Mouse (Mus musculus) heart, embryonic 15.5 days (tissue): Measurements from ENCODE around the gene Slain2. TPM values are rescaled to one million over a fixed set of nuclear protein-coding genes. Genes with fewer than 3 reads are reported as not detected.
"Not testable (repeated sequence)": the region's sequence is repeated elsewhere in the genome, so short reads cannot be mapped to it uniquely, and the experiment has no call there.

Source experiments
- ATAC-seq: fragments of 200-750 bp; cut with Nextera tagmentation; replicated peaks from 2 replicates; pipeline ENCODE4 v1.8.0; 2017; ENCODE audit warnings: low read depth, moderate TSS enrichment; ENCODE audit not compliant: insufficient number of reproducible peaks, insufficient read depth, low FRiP score
- H3K27ac ChIP-seq: fragments of 300-500 bp; sonication (generic); 2 replicates; pipeline ENCODE4 v1.5.1; 2015; ENCODE audit warnings: mild to moderate bottlenecking, inconsistent platforms
- H3K27me3 ChIP-seq: fragments of 300-500 bp; sonication (generic); 2 replicates; pipeline ENCODE4 v1.6.1; 2015; ENCODE audit warnings: inconsistent platforms
- H3K36me3 ChIP-seq: fragments of 300-500 bp; sonication (generic); 2 replicates; pipeline ENCODE4 v1.6.1; 2015; ENCODE audit warnings: mild to moderate bottlenecking, inconsistent platforms
- H3K4me1 ChIP-seq: fragments of 300-500 bp; sonication (generic); replicated peaks from 2 replicates; pipeline ENCODE4 v1.6.1; 2015; ENCODE audit warnings: inconsistent platforms
- H3K4me2 ChIP-seq: fragments of 300-500 bp; sonication (generic); 2 replicates; pipeline ENCODE4 v1.6.1; 2015; ENCODE audit warnings: inconsistent platforms, mild to moderate bottlenecking, moderate library complexity
- H3K4me3 ChIP-seq: fragments of 300-500 bp; sonication (generic); 2 replicates; pipeline ENCODE4 v1.5.1; 2015; ENCODE audit warnings: mild to moderate bottlenecking, inconsistent platforms
- H3K9ac ChIP-seq: fragments of 300-500 bp; sonication (generic); 2 replicates; pipeline ENCODE4 v1.6.1; 2015; ENCODE audit warnings: mild to moderate bottlenecking, inconsistent platforms
- H3K9me3 ChIP-seq: fragments of 300-500 bp; sonication (generic); replicated peaks from 2 replicates; pipeline ENCODE4 v1.6.1; 2016; ENCODE audit warnings: inconsistent platforms
- WGBS: fragments of 180-500 bp; shearing (Covaris S2); methylation state at CpG from one replicate; pipeline ENCODE4 v1.1.7; 2015; ENCODE audit warnings: mixed read lengths; 5-methylcytosine and 5-hydroxymethylcytosine counted together
- polyA plus RNA-seq: library from polyadenylated mRNA; unstranded; fragments of >200 nt; fragmentation: Nextera tagmentation; extraction: Ambion mirVana; gene quantifications from 2 replicates; pipeline ENCODE4 v1.2.1, GENCODE M21; 2015

Slain2 gene
- polyA plus RNA-seq, 1 experiment from 2014 or later = 22.5 TPM

GRCm38 (mm10) chr5:72994424-72994823 lies 80.3 kb downstream of the Slain2 start:
- H3K36me3 ChIP-seq = no peaks in the 10 kb centered on the region
- no peak overlapping the region for H3K27ac ChIP-seq
- H3K4me2 ChIP-seq = no peak overlapping the region
- no peaks in the 10 kb centered on the region for H3K9me3 ChIP-seq
- 80% methylated on average over 8 of the region's 8 CpGs for WGBS
- no peaks in the 10 kb centered on the region for H3K27me3 ChIP-seq
- peaks cover 5% of the 10 kb centered on the region; the same call in 1 of the 2 replicates for H3K4me1 ChIP-seq
- ATAC-seq = no peak
- no peak overlapping the region for H3K4me3 ChIP-seq
- no peak overlapping the region for H3K9ac ChIP-seq

- Histone ChIP-seq H3K36me3 (no peaks in the 10 kb centered on the region), H3K4me2 (no peak overlapping the region), H3K4me1 (peaks cover 3% of the 10 kb centered on the region; the same call in 1 of the 2 replicates), H3K27ac (no peak overlapping the region), H3K9me3 (no peaks in the 10 kb centered on the region), H3K9ac (no peak overlapping the region), H3K27me3 (no peaks in the 10 kb centered on the region), H3K4me3 (no peak overlapping the region)
- 77% methylated on average over 2 of the region's 2 CpGs for WGBS
- ATAC-seq = no peak
These were observed 80.8 kb downstream of the Slain2 start for GRCm38 (mm10) chr5:72994928-72995327.

GRCm38 (mm10) chr5:72995379-72995778 lies 81.3 kb downstream of the Slain2 start:
- ATAC-seq = no peak
- 30% methylated on average over 10 of the region's 10 CpGs for WGBS
- no peak overlapping the region for H3K4me2 ChIP-seq

GRCm38 (mm10) chr5:72998546-72998945 lies 84.4 kb downstream of the Slain2 start:
- ATAC-seq, H3K27me3 ChIP-seq, H3K4me3 ChIP-seq, H3K36me3 ChIP-seq, H3K4me1 ChIP-seq, H3K27ac ChIP-seq, H3K9ac ChIP-seq, H3K4me2 ChIP-seq, H3K9me3 ChIP-seq: not testable (repeated sequence)
- WGBS = 82% methylated on average over 1 of the region's 1 CpGs

More at GRCm38 (mm10) chr5:72995379-72995778, 81.3 kb downstream of the Slain2 start:
- Histone ChIP-seq H3K4me3 (no peak overlapping the region), H3K27ac (no peak overlapping the region), H3K27me3 (no peaks in the 10 kb centered on the region), H3K4me1 (peaks cover under 1% of the 10 kb centered on the region; the same call in 1 of the 2 replicates), H3K9me3 (no peaks in the 10 kb centered on the region), H3K9ac (no peak overlapping the region), H3K36me3 (no peaks in the 10 kb centered on the region)

- Histone ChIP-seq H3K36me3 (no peaks in the 10 kb centered on the region), H3K27me3 (peaks cover 41% of the 10 kb centered on the region), H3K4me3 (no peak overlapping the region), H3K9ac (no peak overlapping the region), H3K4me2 (no peak overlapping the region), H3K4me1 (peaks cover 11% of the 10 kb centered on the region), H3K9me3 (no peaks in the 10 kb centered on the region), H3K27ac (no peak overlapping the region)
- ATAC-seq = no peak
- WGBS = 80% methylated on average over 5 of the region's 5 CpGs
These were observed 89.9 kb downstream of the Slain2 start for GRCm38 (mm10) chr5:73004046-73004445.

- peak; percentile 81 for ATAC-seq
- H3K9me3 ChIP-seq = no peaks in the 10 kb centered on the region
- no peak within 1 kb of the TSS for H3K27ac ChIP-seq
- peak within 1 kb of the TSS; percentile 36 for H3K9ac ChIP-seq
- H3K27me3 ChIP-seq = peaks cover 41% of the 10 kb centered on the region
- WGBS = 6% methylated on average over 65 of the region's 65 CpGs
- peak within 1 kb of the TSS; percentile 52 for H3K4me3 ChIP-seq
- peaks cover 11% of the 10 kb centered on the region for H3K4me1 ChIP-seq
- H3K4me2 ChIP-seq = peak within 1 kb of the TSS; percentile 93
- H3K36me3 ChIP-seq = no peaks in the 10 kb centered on the region
These were observed 92.9 kb downstream of the Slain2 start, which contains the start of gene Slc10a4 for GRCm38 (mm10) chr5:73006784-73007581. Gene Slc10a4 (plus strand): TSS chr5:73006883.

GRCm38 (mm10) chr5:73007582-73007959 lies 93.5 kb downstream of the Slain2 start:
- peaks cover 44% of the 10 kb centered on the region for H3K27me3 ChIP-seq
- H3K4me3 ChIP-seq = peak overlapping the region; percentile 52
- peak overlapping the region; percentile 93 for H3K4me2 ChIP-seq
- no peak overlapping the region for H3K9ac ChIP-seq
- 39% methylated on average over 5 of the region's 5 CpGs for WGBS
- H3K4me1 ChIP-seq = peaks cover 11% of the 10 kb centered on the region
- ATAC-seq = no peak
- no peaks in the 10 kb centered on the region for H3K9me3 ChIP-seq
- no peaks in the 10 kb centered on the region for H3K36me3 ChIP-seq
- H3K27ac ChIP-seq = no peak overlapping the region

- H3K36me3 ChIP-seq, H3K4me3 ChIP-seq, H3K9me3 ChIP-seq, H3K4me2 ChIP-seq, H3K9ac ChIP-seq, H3K27ac ChIP-seq: not testable (repeated sequence)
- WGBS = 37% methylated on average over 8 of the region's 8 CpGs
- ATAC-seq = peak; percentile 43; the same call in 1 of the 2 replicates
- peaks cover 11% of the 10 kb centered on the region for H3K4me1 ChIP-seq
- H3K27me3 ChIP-seq = peaks cover 48% of the 10 kb centered on the region
These were observed 94.1 kb downstream of the Slain2 start for GRCm38 (mm10) chr5:73008230-73008629.

- not testable (repeated sequence) for H3K4me3 ChIP-seq, H3K9ac ChIP-seq, ATAC-seq, H3K36me3 ChIP-seq, H3K27ac ChIP-seq, H3K4me2 ChIP-seq, H3K9me3 ChIP-seq
- peaks cover 13% of the 10 kb centered on the region for H3K4me1 ChIP-seq
- H3K27me3 ChIP-seq = peaks cover 33% of the 10 kb centered on the region
- 94% methylated on average over 16 of the region's 16 CpGs for WGBS
These were observed 97.7 kb downstream of the Slain2 start for GRCm38 (mm10) chr5:73011806-73012205.

- H3K27ac ChIP-seq, H3K9me3 ChIP-seq, H3K4me1 ChIP-seq, ATAC-seq, H3K9ac ChIP-seq, H3K36me3 ChIP-seq: not testable (repeated sequence)
- Histone ChIP-seq H3K27me3 (peaks cover 20% of the 10 kb centered on the region), H3K4me2 (peak overlapping the region; percentile 91), H3K4me3 (peak overlapping the region; percentile 51)
- WGBS = 29% methylated on average over 21 of the region's 27 CpGs
These were observed 98.9 kb downstream of the Slain2 start for GRCm38 (mm10) chr5:73012884-73013610.

- Histone ChIP-seq H3K4me3 (peak overlapping the region; percentile 51), H3K27me3 (peaks cover 14% of the 10 kb centered on the region), H3K4me2 (peak overlapping the region; percentile 91), H3K9ac (peak overlapping the region; percentile 53)
- not testable (repeated sequence) for H3K9me3 ChIP-seq, H3K4me1 ChIP-seq, H3K27ac ChIP-seq, H3K36me3 ChIP-seq
- peak; percentile 50 for ATAC-seq
- WGBS = 2% methylated on average over 61 of the region's 65 CpGs
These were observed 99.6 kb downstream of the Slain2 start for GRCm38 (mm10) chr5:73013611-73014287.
